Mouse (Mus musculus) adrenal gland, postnatal 4 days (tissue): ENCODE measurements at regions not wholly inside any gene's neighbourhood (a gene's known extent, or its start where the extent isn't known, plus 50 kb on each side); places are given as distances from the start of the nearest gene placed in this dataset.
A peak's percentile ranks its signal among the peaks of the same experiment; 100 is the strongest.

Source experiments
- DNase-seq, 2 experiments: peaks; one replicate each; pipeline ENCODE4 v3.0.0; 2021 to 2022; ENCODE audit warnings: low spot score in 2 of 2, mixed read lengths in 2 of 2

DNA sequence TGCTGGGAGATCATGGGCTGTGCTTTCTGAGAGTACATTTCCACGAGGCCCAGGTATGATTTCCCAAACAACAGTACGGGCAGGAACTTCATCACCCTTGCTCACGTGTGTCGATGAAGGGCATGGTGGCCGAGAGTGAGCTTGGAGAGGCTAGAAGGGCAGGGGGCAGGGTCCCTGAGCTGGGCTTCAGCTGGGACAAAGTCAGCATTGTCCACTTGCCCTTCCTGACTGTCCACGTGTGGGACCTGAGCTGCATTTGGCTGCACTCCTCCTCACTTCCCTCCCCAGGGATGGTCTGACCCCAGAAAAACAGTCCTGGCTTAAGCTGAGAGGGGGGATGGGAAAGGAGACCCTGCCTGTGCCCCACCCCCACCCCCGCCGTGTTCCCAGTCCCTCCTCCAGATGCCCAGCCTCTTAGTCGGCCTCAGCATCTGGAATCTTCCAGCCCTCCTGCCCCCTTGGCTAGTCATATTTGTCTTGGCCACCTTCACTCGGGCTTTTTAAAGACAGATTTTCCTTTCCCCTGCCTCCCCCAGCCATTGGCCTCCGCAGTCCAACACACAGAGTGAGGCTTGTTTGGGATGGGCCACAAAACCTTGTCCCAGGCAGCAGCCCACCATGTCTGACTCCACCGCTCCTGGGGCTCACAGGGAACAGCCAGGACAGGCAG is 58.6 kb downstream of the Isg20 start:
- DNase-seq = no peak

DNA sequence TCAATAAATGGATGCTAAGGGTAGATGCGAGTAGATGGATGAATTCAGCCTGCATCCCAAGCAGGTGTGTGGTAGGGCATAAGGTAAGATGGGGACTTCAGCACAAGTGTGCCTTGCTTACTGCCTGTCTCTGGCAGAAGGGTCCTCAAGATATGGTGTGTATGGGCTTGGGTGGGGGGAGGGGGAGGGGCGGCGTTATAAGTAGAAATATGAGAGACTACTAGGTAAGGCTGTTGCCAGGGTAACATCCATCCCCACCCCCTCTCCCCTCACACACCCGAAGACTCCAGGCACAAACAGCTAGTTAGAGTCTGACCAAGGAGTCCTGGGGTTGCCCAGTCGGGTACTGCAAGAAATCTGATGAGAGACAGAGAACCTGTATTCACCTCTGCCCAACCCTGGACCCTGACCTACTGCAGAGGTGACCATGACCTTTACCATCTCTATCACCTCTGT is 63.5 kb upstream of the Acan start:
- DNase-seq = no peak

GRCm38 (mm10) chr7:78990302-78991038 is 62.8 kb upstream of the Acan start:
- DNase-seq = peak in 1 of 2 experiments; percentile 8

- DNase-seq = no peak
Measured at GRCm38 (mm10) chr7:78992991-78993390, 60.3 kb upstream of the Acan start.

GRCm38 (mm10) chr7:78994134-78994533 is 59.1 kb upstream of the Acan start:
- DNase-seq = no peak

DNA sequence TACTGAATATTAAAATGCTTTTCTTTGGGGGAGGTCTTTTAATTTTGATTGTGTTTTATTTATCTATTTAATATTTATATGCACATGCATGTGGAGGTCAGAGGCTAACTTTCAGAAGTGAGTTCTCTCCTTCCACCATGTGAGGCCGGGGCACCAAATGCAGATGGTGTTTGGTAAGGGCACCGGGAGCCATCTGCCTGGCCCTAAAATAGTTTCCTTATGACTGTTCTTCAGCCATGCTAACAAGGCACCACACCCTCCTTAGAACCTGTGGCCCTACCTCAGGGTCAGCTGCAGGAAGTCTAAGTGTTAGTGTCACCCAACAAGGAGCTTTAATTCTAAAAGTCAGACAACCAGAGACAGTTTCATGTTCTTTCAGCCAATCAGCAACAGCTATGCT is 58.2 kb upstream of the Acan start:
- no peak for DNase-seq

- DNase-seq = no peak
Measured at GRCm38 (mm10) chr7:78995820-78996219, 57.5 kb upstream of the Acan start.
